Mouse (Mus musculus) A20 (cell line): ENCODE measurements around the gene Slc35c1.
"Not testable (repeated sequence)": the region's sequence is repeated elsewhere in the genome, so short reads cannot be mapped to it uniquely, and the experiment has no call there.

Source experiments
- DNase-seq: peaks from one replicate; pipeline ENCODE4 v3.0.0-alpha.2; 2011; ENCODE audit warnings: low read depth, low spot score

The Slc35c1 gene

GRCm38 (mm10) chr2:92459921-92460707, at the start of gene Slc35c1:
Gene Slc35c1 (minus strand): TSS chr2:92460538.
- peak; percentile 65 for DNase-seq

- no peak for DNase-seq
These were observed 45.0 kb upstream of the Slc35c1 start for GRCm38 (mm10) chr2:92505291-92505690.

- peak; percentile 39 for DNase-seq
These were observed 43.1 kb upstream of the Slc35c1 start for GRCm38 (mm10) chr2:92503421-92503820.

- DNase-seq, result no peak
These were observed 39.5 kb upstream of the Slc35c1 start for GRCm38 (mm10) chr2:92499701-92500322.

GRCm38 (mm10) chr2:92497112-92497511, 36.8 kb upstream of the Slc35c1 start:
- DNase-seq, result no peak

DNA sequence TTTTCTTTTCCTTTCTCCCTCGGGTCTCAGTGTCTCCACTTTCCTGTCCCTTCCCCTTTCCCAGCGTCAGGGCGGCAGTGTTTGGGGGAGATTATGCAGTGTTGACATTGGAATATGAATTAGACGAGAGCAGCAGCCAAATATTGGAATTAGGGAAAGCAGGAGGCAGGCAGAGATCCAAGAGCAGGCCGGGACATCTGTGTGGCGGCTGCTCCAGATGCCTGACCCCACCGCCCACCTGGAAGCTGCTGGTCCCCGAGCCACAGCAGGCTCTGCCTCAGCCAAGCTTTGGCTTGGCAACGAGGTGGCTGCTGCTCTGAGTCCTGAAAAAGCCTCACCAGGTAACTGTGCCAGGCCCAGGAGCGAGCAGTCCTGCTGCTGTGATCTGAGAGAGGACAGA, 36.3 kb upstream of the Slc35c1 start:
- DNase-seq, result no peak

GRCm38 (mm10) chr2:92494956-92495355, 34.6 kb upstream of the Slc35c1 start:
- no peak for DNase-seq

- DNase-seq, result no peak
These were observed 34.1 kb upstream of the Slc35c1 start for GRCm38 (mm10) chr2:92494423-92494822.

DNA sequence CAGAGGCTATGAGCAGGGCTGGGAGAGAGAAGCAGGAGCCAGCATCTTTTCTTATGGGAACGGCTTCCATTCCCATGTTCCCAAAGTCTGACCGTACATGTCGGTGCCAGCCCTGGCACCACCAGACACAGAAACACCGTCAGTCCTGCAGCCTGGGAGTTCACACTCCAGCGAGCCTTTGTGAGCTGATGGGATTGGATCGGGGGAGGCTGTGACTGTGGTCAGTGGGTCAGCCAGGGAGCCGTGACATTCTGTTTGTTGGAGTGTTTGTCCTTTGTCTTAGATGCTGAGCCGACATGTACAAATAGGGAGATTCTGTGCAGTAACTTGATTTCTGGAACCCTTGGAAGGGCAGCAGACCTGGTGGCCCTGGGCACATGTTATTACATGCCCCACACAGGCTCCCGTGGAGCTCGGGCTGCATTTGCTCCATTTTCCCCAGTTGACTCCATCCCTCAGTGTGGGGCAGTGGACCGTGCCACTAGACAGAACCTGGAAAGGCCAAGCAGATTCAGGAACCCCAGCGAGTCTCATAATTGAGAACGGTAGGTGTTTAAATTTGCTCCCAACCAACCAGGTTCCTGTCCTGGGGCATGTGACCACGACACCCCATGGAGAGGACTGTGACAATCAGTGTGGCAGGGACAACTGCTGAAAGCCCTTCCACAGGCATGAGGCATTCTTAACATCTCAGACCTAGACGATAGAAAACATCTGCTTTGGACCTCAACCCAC, 33.5 kb upstream of the Slc35c1 start:
- DNase-seq, result no peak

DNA sequence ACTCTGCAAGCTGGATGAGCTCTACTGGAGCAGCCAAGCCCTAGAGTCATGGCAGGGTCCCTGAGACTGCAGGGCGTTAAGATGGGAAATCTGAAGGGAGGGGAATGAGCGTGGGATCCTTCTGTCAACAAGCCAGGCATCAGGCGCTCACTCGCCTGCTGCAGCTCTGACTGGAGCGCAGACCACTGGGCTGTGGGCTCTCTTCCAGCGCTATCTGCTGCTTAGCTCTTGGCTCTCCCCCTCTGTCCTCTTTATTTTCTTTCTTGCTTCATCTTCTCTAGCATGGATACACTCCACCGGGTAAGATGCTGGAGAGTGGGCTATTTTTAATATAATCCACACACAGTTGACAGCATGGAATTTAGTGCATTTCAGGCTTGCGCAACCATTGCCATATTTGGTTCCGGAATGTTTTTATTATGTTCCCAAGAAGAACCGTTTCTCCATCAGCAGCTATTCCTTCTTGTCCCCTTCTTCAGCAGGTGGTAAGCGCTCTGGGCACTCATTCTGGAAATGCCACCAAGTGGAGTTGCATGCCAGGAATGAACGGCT, 31.7 kb upstream of the Slc35c1 start:
- DNase-seq, result no peak

- no peak for DNase-seq
These were observed 30.2 kb upstream of the Slc35c1 start for GRCm38 (mm10) chr2:92490541-92490940.

GRCm38 (mm10) chr2:92487791-92488190, 27.5 kb upstream of the Slc35c1 start:
- DNase-seq, result no peak

DNA sequence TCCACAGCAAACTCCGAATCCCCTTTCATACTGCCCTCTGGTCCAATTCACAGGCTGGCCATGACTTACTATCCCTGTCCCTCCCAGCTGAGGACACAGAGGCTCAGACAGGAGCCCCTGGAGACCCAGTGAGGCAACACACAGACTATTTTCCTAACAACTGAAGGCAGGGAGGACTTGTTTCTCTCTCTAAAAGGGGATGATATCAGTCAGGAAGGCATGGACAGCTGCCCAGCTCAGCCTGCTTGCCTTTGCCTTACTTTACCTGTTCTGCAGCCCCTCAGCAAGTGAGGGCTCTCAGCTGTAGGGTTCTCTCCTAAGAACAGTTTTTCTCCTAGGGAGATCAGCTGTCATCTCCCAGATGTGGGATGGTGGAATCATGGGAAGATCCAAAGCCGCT, 26.6 kb upstream of the Slc35c1 start:
- no peak for DNase-seq

GRCm38 (mm10) chr2:92486403-92486802, 26.1 kb upstream of the Slc35c1 start:
- DNase-seq, result peak; percentile 87

DNA sequence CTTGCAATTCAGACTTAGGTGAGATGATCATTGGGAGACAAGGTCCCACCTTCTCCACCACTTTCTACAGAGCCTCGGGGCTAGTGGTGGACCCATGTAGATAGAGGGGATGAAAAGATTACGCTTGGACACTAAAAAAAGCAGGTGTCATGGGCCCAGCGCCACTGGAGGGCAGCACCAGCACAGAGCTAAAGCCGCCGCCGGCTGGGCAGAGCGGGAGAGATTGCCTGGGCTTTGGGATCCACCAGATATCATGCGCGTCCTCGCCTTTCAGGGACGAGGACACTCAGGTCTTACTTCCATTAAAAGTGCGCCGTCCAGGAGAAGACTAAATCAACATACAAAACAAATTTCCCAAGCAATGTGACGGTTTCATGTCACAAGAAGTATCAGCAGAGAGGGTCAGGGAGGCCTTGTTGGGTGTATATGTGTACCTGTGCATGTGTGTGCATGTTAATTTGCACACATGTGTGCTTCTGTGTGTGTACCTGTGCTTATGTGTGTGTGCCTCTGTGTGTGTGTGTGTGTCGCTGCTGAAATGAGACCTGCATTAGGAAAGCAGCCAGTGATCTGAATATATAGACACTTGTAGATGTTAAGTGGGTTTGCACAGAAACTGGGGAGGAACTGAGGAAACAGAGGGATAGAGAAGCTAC, 25.4 kb upstream of the Slc35c1 start:
- peak; percentile 90 for DNase-seq

DNA sequence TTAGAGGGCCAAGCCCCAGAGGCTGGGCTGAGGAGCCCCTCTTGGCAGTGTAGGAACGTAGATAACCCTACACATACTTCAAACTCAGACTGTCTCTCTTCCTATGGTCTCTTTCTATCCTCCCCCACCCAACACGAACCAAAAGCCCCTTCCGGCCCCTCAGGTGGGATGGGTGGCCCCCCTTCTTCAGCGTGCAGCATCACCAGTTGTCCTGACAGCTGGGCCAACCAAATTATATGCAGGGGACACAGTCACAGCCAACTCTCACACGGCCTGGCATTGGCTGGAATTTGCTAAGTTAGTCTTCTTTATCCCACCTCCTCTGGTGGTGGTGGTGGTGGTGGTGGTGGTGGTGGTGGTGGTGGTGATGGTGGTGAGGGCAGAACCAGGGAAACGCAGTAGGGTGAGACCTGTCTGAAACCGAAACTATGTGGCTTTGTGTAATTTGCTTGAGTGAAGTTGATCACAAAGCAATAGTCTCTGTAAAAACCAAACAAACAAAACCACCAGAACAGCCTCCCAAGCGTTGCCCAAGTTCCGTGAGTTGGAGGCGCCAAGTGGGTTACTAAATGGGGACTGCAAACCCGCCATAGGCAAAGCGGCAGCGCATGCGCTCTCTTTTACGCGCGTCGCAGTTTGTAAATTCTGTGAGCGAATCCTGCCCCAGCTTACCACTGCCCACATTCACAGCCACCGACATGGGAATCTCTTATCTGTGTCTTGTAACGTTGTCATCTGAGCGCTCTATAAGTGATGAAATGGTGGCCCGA, 24.1 kb upstream of the Slc35c1 start:
- peak; percentile 84 for DNase-seq

DNA sequence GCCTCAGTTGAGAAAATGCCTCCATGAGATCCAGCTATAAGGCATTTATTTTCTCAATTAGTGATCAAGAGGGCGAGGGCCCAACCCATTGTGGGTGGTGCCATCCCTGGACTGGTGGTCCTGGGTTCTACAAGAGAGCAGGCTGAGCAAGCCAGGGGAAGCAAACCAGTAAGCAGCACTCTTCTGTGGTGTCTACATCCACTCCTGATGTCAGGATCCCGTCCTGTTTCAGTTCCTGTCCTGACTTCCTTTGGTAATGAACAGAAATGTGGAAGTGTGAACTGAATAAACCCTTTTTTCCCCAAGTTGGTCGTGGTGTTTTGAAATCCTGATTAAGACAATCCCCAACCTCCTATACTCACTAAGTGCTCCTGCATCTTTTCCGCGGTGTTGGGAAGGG, 23.2 kb upstream of the Slc35c1 start:
- DNase-seq, result peak; percentile 42

DNA sequence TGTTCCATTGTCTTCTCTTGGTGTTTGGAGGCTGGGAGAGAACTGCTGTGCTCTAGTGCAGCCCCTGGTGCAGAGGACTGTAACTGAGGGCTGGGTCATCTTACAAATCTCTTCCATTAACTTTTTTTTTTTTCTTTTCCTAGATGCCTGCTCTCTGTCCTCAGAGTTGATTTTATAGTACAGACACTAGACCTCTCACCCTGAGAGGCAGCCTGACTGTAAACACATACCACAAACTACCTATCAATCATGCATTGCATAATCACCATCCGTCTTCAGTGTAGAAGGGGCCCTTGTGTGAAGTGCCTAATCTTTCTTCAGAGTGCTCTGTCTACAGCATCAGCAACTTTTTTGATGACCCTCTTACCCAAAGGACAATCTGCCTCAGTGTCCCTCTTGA, 22.2 kb upstream of the Slc35c1 start:
- no peak for DNase-seq

DNA sequence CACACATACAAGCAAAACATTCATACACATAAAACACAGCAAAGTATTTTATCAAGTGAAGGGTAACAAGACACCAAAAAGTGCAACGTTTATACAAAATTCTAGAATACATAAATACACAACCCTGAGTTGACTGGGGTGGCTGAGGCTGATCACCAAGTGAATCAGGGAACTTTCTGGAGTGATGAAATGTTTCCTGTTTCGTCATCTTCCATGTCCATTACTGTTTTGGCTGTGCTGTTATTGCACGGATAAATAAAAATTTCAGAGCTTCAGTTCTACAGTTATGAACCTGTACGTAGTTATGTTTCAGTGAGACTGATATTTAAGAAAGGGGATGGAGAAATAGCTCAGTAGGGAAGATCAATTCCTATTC, 18.0 kb upstream of the Slc35c1 start:
- no peak for DNase-seq

- no peak for DNase-seq
These were observed 17.5 kb upstream of the Slc35c1 start for GRCm38 (mm10) chr2:92477672-92478312.

GRCm38 (mm10) chr2:92476580-92476979, 16.2 kb upstream of the Slc35c1 start:
- not testable (repeated sequence) for DNase-seq
